Mouse (Mus musculus) heart, embryonic 15.5 days (tissue): Measurements from ENCODE around the gene Olfr61. TPM values are rescaled to one million over a fixed set of nuclear protein-coding genes. Genes with fewer than 3 reads are reported as not detected.
A peak's percentile ranks its signal among the peaks of the same experiment; 100 is the strongest.
"Not testable (repeated sequence)": the region's sequence is repeated elsewhere in the genome, so short reads cannot be mapped to it uniquely, and the experiment has no call there.

Experiments used
- ATAC-seq: fragments of 200-750 bp; cut with Nextera tagmentation; replicated peaks from 2 replicates; pipeline ENCODE4 v1.8.0; 2017; ENCODE audit warnings: low read depth, moderate TSS enrichment; ENCODE audit not compliant: insufficient number of reproducible peaks, insufficient read depth, low FRiP score
- H3K27ac ChIP-seq: fragments of 300-500 bp; sonication (generic); 2 replicates; pipeline ENCODE4 v1.5.1; 2015; ENCODE audit warnings: mild to moderate bottlenecking, inconsistent platforms
- H3K27me3 ChIP-seq: fragments of 300-500 bp; sonication (generic); 2 replicates; pipeline ENCODE4 v1.6.1; 2015; ENCODE audit warnings: inconsistent platforms
- H3K36me3 ChIP-seq: fragments of 300-500 bp; sonication (generic); 2 replicates; pipeline ENCODE4 v1.6.1; 2015; ENCODE audit warnings: mild to moderate bottlenecking, inconsistent platforms
- H3K4me1 ChIP-seq: fragments of 300-500 bp; sonication (generic); replicated peaks from 2 replicates; pipeline ENCODE4 v1.6.1; 2015; ENCODE audit warnings: inconsistent platforms
- H3K4me2 ChIP-seq: fragments of 300-500 bp; sonication (generic); 2 replicates; pipeline ENCODE4 v1.6.1; 2015; ENCODE audit warnings: inconsistent platforms, mild to moderate bottlenecking, moderate library complexity
- H3K4me3 ChIP-seq: fragments of 300-500 bp; sonication (generic); 2 replicates; pipeline ENCODE4 v1.5.1; 2015; ENCODE audit warnings: mild to moderate bottlenecking, inconsistent platforms
- H3K9ac ChIP-seq: fragments of 300-500 bp; sonication (generic); 2 replicates; pipeline ENCODE4 v1.6.1; 2015; ENCODE audit warnings: mild to moderate bottlenecking, inconsistent platforms
- H3K9me3 ChIP-seq: fragments of 300-500 bp; sonication (generic); replicated peaks from 2 replicates; pipeline ENCODE4 v1.6.1; 2016; ENCODE audit warnings: inconsistent platforms
- WGBS: fragments of 180-500 bp; shearing (Covaris S2); methylation state at CpG from one replicate; pipeline ENCODE4 v1.1.7; 2015; ENCODE audit warnings: mixed read lengths; 5-methylcytosine and 5-hydroxymethylcytosine counted together
- polyA plus RNA-seq: library from polyadenylated mRNA; unstranded; fragments of >200 nt; fragmentation: Nextera tagmentation; extraction: Ambion mirVana; gene quantifications from 2 replicates; pipeline ENCODE4 v1.2.1, GENCODE M21; 2015

Gene Olfr61
- polyA plus RNA-seq: not detected in 2 replicates

- H3K27me3 ChIP-seq, H3K4me1 ChIP-seq, H3K27ac ChIP-seq, H3K4me2 ChIP-seq, H3K4me3 ChIP-seq, H3K9ac ChIP-seq, ATAC-seq, H3K9me3 ChIP-seq, H3K36me3 ChIP-seq: not testable (repeated sequence)
- WGBS: 65% methylated on average over 3 of the region's 3 CpGs
Measured at GRCm38 (mm10) chr7:140628670-140629069, at the start of gene Olfr61. Gene Olfr61, plus strand, starts transcription at chr7:140628970.

- not testable (repeated sequence) for H3K4me2 ChIP-seq, H3K27ac ChIP-seq, H3K9me3 ChIP-seq, H3K4me3 ChIP-seq, H3K27me3 ChIP-seq, H3K36me3 ChIP-seq, H3K4me1 ChIP-seq, H3K9ac ChIP-seq, ATAC-seq
- WGBS: 63% methylated on average over 2 of the region's 2 CpGs
Measured at GRCm38 (mm10) chr7:140600969-140601368, 27.8 kb upstream of the Olfr61 start, which contains the start of gene Olfr46. Gene Olfr46, plus strand, starts transcription at chr7:140601269.

GRCm38 (mm10) chr7:140630559-140630958 lies 1.8 kb downstream of the Olfr61 start:
- H3K4me1 ChIP-seq: no peaks in the 10 kb centered on the region
- no peaks in the 10 kb centered on the region for H3K27me3 ChIP-seq
- no peak overlapping the region for H3K4me3 ChIP-seq
- H3K9ac ChIP-seq: no peak overlapping the region
- no peak for ATAC-seq
- no peak overlapping the region for H3K4me2 ChIP-seq
- no peaks in the 10 kb centered on the region for H3K36me3 ChIP-seq
- no peak overlapping the region for H3K27ac ChIP-seq
- WGBS: 47% methylated on average over 1 of the region's 1 CpGs
- H3K9me3 ChIP-seq: no peaks in the 10 kb centered on the region

GRCm38 (mm10) chr7:140646152-140646551 lies 17.4 kb downstream of the Olfr61 start, which contains the start of gene Olfr53:
Gene Olfr53, plus strand, starts transcription at chr7:140646452.
- Histone ChIP-seq H3K36me3 (no peaks in the 10 kb centered on the region), H3K9ac (no peak within 1 kb of the TSS), H3K4me2 (no peak within 1 kb of the TSS), H3K4me3 (no peak within 1 kb of the TSS), H3K9me3 (no peaks in the 10 kb centered on the region), H3K27ac (no peak within 1 kb of the TSS), H3K27me3 (no peaks in the 10 kb centered on the region), H3K4me1 (no peaks in the 10 kb centered on the region)
- WGBS: 73% methylated on average over 1 of the region's 1 CpGs
- ATAC-seq: no peak

- no peak within 1 kb of the TSS for H3K27ac ChIP-seq
- 58% methylated on average over 4 of the region's 4 CpGs for WGBS
Measured at GRCm38 (mm10) chr7:140659630-140660029, 30.9 kb downstream of the Olfr61 start, which contains the start of gene Olfr539. Gene Olfr539, plus strand, starts transcription at chr7:140659930.

GRCm38 (mm10) chr7:140670693-140671092 lies 41.9 kb downstream of the Olfr61 start:
- WGBS: 74% methylated on average over 3 of the region's 3 CpGs
- H3K4me2 ChIP-seq, H3K27me3 ChIP-seq, H3K9me3 ChIP-seq, H3K27ac ChIP-seq, H3K4me1 ChIP-seq, H3K9ac ChIP-seq, H3K36me3 ChIP-seq, ATAC-seq, H3K4me3 ChIP-seq: not testable (repeated sequence)

More at GRCm38 (mm10) chr7:140659630-140660029, 30.9 kb downstream of the Olfr61 start, which contains the start of gene Olfr539:
- Histone ChIP-seq H3K9ac (no peak within 1 kb of the TSS), H3K4me3 (no peak within 1 kb of the TSS), H3K4me1 (no peaks in the 10 kb centered on the region), H3K4me2 (no peak within 1 kb of the TSS), H3K9me3 (no peaks in the 10 kb centered on the region), H3K36me3 (no peaks in the 10 kb centered on the region), H3K27me3 (no peaks in the 10 kb centered on the region)
- ATAC-seq: no peak

GRCm38 (mm10) chr7:140675863-140676262 lies 47.1 kb downstream of the Olfr61 start:
- ATAC-seq: no peak
- Histone ChIP-seq H3K4me2 (peak overlapping the region; percentile 39), H3K36me3 (no peaks in the 10 kb centered on the region), H3K9me3 (0 out of 2 replicates have a peak, but pooled peaks cover 3% of the 10 kb centered on the region), H3K4me1 (no peaks in the 10 kb centered on the region), H3K9ac (no peak overlapping the region), H3K27me3 (no peaks in the 10 kb centered on the region), H3K4me3 (no peak overlapping the region), H3K27ac (no peak overlapping the region)
- under 1% methylated on average over 6 of the region's 6 CpGs for WGBS

- H3K9ac ChIP-seq, H3K4me1 ChIP-seq, H3K27me3 ChIP-seq, H3K4me3 ChIP-seq, H3K9me3 ChIP-seq, H3K36me3 ChIP-seq, ATAC-seq, H3K27ac ChIP-seq, H3K4me2 ChIP-seq: not testable (repeated sequence)
- 62% methylated on average over 4 of the region's 4 CpGs for WGBS
Measured at GRCm38 (mm10) chr7:140679591-140679990, 50.8 kb downstream of the Olfr61 start.

- Histone ChIP-seq H3K27me3 (no peaks in the 10 kb centered on the region), H3K9ac (no peak within 1 kb of the TSS), H3K36me3 (no peaks in the 10 kb centered on the region), H3K4me1 (no peaks in the 10 kb centered on the region), H3K4me2 (no peak within 1 kb of the TSS), H3K4me3 (no peak within 1 kb of the TSS), H3K27ac (no peak within 1 kb of the TSS), H3K9me3 (0 out of 2 replicates have a peak, but pooled peaks cover 3% of the 10 kb centered on the region)
- ATAC-seq: no peak
- WGBS: 82% methylated on average over 1 of the region's 1 CpGs
Measured at GRCm38 (mm10) chr7:140681651-140682050, 52.9 kb downstream of the Olfr61 start, which contains the start of gene Olfr45. Gene Olfr45, plus strand, starts transcription at chr7:140681951.

Other genes with a start within 250 kb of the Olfr61 start
- not detected in 2 replicates for gene Olfr531, start 226.1 kb upstream of the Olfr61 start, polyA plus RNA-seq
- gene Olfr532, start 207.3 kb upstream of the Olfr61 start, polyA plus RNA-seq: not detected in 2 replicates
- not detected in 2 replicates for gene Olfr533, start 165.6 kb upstream of the Olfr61 start, polyA plus RNA-seq
- not detected in 2 replicates for gene Olfr535, start 144.8 kb upstream of the Olfr61 start, polyA plus RNA-seq
- not detected in 2 replicates for gene Olfr536, start 121.6 kb upstream of the Olfr61 start, polyA plus RNA-seq
- not detected in 2 replicates for gene Olfr538, start 61.1 kb upstream of the Olfr61 start, polyA plus RNA-seq
- gene Olfr46, start 27.7 kb upstream of the Olfr61 start, polyA plus RNA-seq: not detected in 2 replicates
- gene Olfr53, start 17.5 kb downstream of the Olfr61 start, polyA plus RNA-seq: not detected in 2 replicates
- gene Olfr539, start 31.0 kb downstream of the Olfr61 start, polyA plus RNA-seq: not detected in 2 replicates
- gene Olfr45, start 53.0 kb downstream of the Olfr61 start, polyA plus RNA-seq: not detected in 2 replicates
- not detected in 2 replicates for gene Olfr541, start 68.3 kb downstream of the Olfr61 start, polyA plus RNA-seq
- gene Cyp2e1, start 134.8 kb downstream of the Olfr61 start, polyA plus RNA-seq: not detected in 2 replicates
- gene Syce1, start 158.9 kb downstream of the Olfr61 start, polyA plus RNA-seq: 0.13 and 0.21 TPM in 2 replicates
- 0.78 and 0.95 TPM in 2 replicates for gene Zfp941, start 193.2 kb downstream of the Olfr61 start, polyA plus RNA-seq
- gene Urah, start 206.0 kb downstream of the Olfr61 start, polyA plus RNA-seq: 0.68 and 1.4 TPM in 2 replicates
- 0.36 TPM in 1 of 2 replicates, not detected in the other for gene Scgb1c1, start 216.6 kb downstream of the Olfr61 start, polyA plus RNA-seq
- not detected in 2 replicates for gene Odf3, start 218.8 kb downstream of the Olfr61 start, polyA plus RNA-seq
- gene Gm45785, start 227.4 kb downstream of the Olfr61 start, polyA plus RNA-seq: not detected in 2 replicates
- 36.0 and 47.3 TPM in 2 replicates for gene Ric8a, start 228.0 kb downstream of the Olfr61 start, polyA plus RNA-seq
- gene Bet1l, start 228.6 kb downstream of the Olfr61 start, polyA plus RNA-seq: 30.2 and 31.9 TPM in 2 replicates